Mouse (Mus musculus) neural tube, postnatal 0 days (tissue): ENCODE measurements around the gene Sgsm3. TPM values are rescaled to one million over a fixed set of nuclear protein-coding genes. Genes with fewer than 3 reads are reported as not detected.

Experiments used
- microRNA-seq: library from miRNA; unstranded; fragments of <30 nt; microRNA quantifications from one replicate; pipeline ENCODE4, GENCODE M21; 2016
- polyA plus RNA-seq: library from polyadenylated mRNA; unstranded; fragments of >200 nt; fragmentation: Nextera tagmentation; extraction: Ambion mirVana; gene quantifications from 2 replicates; pipeline ENCODE4 v1.2.1, GENCODE M21; 2015

The Sgsm3 gene
- 56.7 and 68.1 TPM in 2 replicates for polyA plus RNA-seq

GRCm38 (mm10) chr15:80977620-80978334 lies at the start of gene Sgsm3:
Gene Sgsm3, plus strand, starts transcription at chr15:80977765.

GRCm38 (mm10) chr15:80948145-80949135 lies 29.1 kb upstream of the Sgsm3 start, which contains the start of gene Adsl:
Gene Adsl, plus strand, starts transcription at chr15:80948490.

Small RNA genes within 50 kb of the gene (microRNA-seq; reads per million reads assigned to microRNA genes)
- 9.6 reads per million, percentile 20 among the genes with 10 or more reads in this experiment for gene Mir5113

Other genes with a start within 250 kb of the Sgsm3 start
- 90.2 and 92.1 TPM in 2 replicates for gene Adsl, start 29.3 kb upstream of the Sgsm3 start, polyA plus RNA-seq
- gene Mrtfa, start 213.0 kb downstream of the Sgsm3 start, polyA plus RNA-seq: 20.2 and 24.1 TPM in 2 replicates